Comparison of ENCODE assay signal across 8 mouse cellular contexts in genomic region chr5:30647396-30647795, GRCm38 (mm10). TPM values are rescaled to one million over a fixed set of nuclear protein-coding genes. Genes with fewer than 3 reads are reported as not detected.
DNase-seq lines count a peak whose midpoint lies in the region; ATAC-seq and TF ChIP-seq lines count a peak whose summit lies in the region.

No protein-coding gene starts in this region.

- 22% methylated on average over 9 of the region's 9 CpGs for WGBS in thymus, adult 2 months
- WGBS in liver, embryonic 11.5 days, result 22% methylated on average over 9 of the region's 9 CpGs

- H3K4me2 ChIP-seq in liver, embryonic 11.5 days, result peak overlapping the region; percentile 94

- TF ChIP-seq CTCF in thymus, adult 2 months (IDR thresholded peaks at IDR 0.05; ENCODE audit: borderline replicate concordance, control insufficient read depth, extremely low read depth, insufficient read depth, low read length, poor library complexity), result no peak

- H3K27ac ChIP-seq in thymus, adult 2 months (ENCODE audit: control insufficient read depth, insufficient read depth, low read length), result no peak overlapping the region
- H3K27ac ChIP-seq in liver, embryonic 11.5 days (ENCODE audit: low read depth, low read length), result no peak overlapping the region

- H3K36me3 ChIP-seq in thymus, adult 2 months (ENCODE audit: control insufficient read depth, insufficient read depth, low read length), result no peaks in the 10 kb centered on the region
- H3K36me3 ChIP-seq in liver, embryonic 11.5 days (ENCODE audit: control insufficient read depth, insufficient read depth, low read length), result no peaks in the 10 kb centered on the region

- H3K4me1 ChIP-seq in thymus, adult 2 months (replicated peaks; ENCODE audit: control insufficient read depth, insufficient read depth, low read length), result peaks cover 12% of the 10 kb centered on the region
- peaks cover 13% of the 10 kb centered on the region for H3K4me1 ChIP-seq in liver, embryonic 11.5 days (replicated peaks; ENCODE audit: control insufficient read depth, insufficient read depth, low read length)

- peak; percentile 5; the same call in 1 of the 2 replicates for ATAC-seq in frontal cortex, adult (ENCODE audit: low TSS enrichment)
- no peak for ATAC-seq in liver, embryonic 11.5 days (replicated peaks; ENCODE audit: low FRiP score)

- no peak for TF ChIP-seq POLR2A in thymus, adult 2 months (IDR thresholded peaks at IDR 0.05; ENCODE audit: control insufficient read depth, extremely low read depth, insufficient read depth, low read length, poor library complexity)

- peak overlapping the region; percentile 49 for H3K9ac ChIP-seq in liver, embryonic 11.5 days (ENCODE audit: low read depth, low read length)

- no peak for DNase-seq in frontal cortex, postnatal 25 days (ENCODE audit: low spot score in 2 of 2)
- no peak for DNase-seq in thymus, adult 2 months
- DNase-seq in thymus, postnatal 25 days, result no peak
- DNase-seq in liver, embryonic 11.5 days (ENCODE audit: low spot score), result no peak
- DNase-seq in right cerebral cortex, postnatal 25 days, result no peak
- DNase-seq in ovary, postnatal 14 days (ENCODE audit: low spot score), result no peak
- DNase-seq in urinary bladder, postnatal 25 days (ENCODE audit: low spot score), result no peak

- H3K9me3 ChIP-seq in liver, embryonic 11.5 days (ENCODE audit: control insufficient read depth, low read length), result no peaks in the 10 kb centered on the region

- no peaks in the 10 kb centered on the region for H3K27me3 ChIP-seq in thymus, adult 2 months (ENCODE audit: control insufficient read depth, insufficient read depth, low read length)
- H3K27me3 ChIP-seq in liver, embryonic 11.5 days (replicated peaks; ENCODE audit: control insufficient read depth, insufficient read depth, low read length), result no peaks in the 10 kb centered on the region

- H3K4me3 ChIP-seq in thymus, adult 2 months (ENCODE audit: control insufficient read depth, insufficient read depth, low read length), result peak overlapping the region; percentile 76
- peak overlapping the region; percentile 79 for H3K4me3 ChIP-seq in liver, embryonic 11.5 days (ENCODE audit: low read depth, low read length)

RNA-seq across cellular contexts. Expression of gene Slc35f6, which starts 0.3 kb away (rescaled TPM):
- polyA plus RNA-seq in thymus, adult 2 months (2012; rRNA removed), result 71.8 and 88.0 TPM in 2 replicates
- polyA plus RNA-seq in liver, embryonic 11.5 days (2014; fragmentation: Nextera tagmentation; extraction: Ambion mirVana), result 17.6 and 18.6 TPM in 2 replicates

RNA-seq across cellular contexts. Expression of gene Cenpa, which starts 19.2 kb away (rescaled TPM):
- 161 and 208 TPM in 2 replicates for polyA plus RNA-seq in thymus, adult 2 months (2012; rRNA removed)
- polyA plus RNA-seq in liver, embryonic 11.5 days (2014; fragmentation: Nextera tagmentation; extraction: Ambion mirVana), result 326 and 357 TPM in 2 replicates

RNA-seq across cellular contexts. Expression of gene Kcnk3, which starts 59.4 kb away (rescaled TPM):
- polyA plus RNA-seq in thymus, adult 2 months (2012; rRNA removed), result 22.7 and 27.7 TPM in 2 replicates
- 0.75 and 1.6 TPM in 2 replicates for polyA plus RNA-seq in liver, embryonic 11.5 days (2014; fragmentation: Nextera tagmentation; extraction: Ambion mirVana)
